Mouse (Mus musculus) left cerebral cortex, adult 18-20 months (tissue): ENCODE data around the gene Unc13c. TPM values are rescaled to one million over a fixed set of nuclear protein-coding genes. Genes with fewer than 3 reads are reported as not detected.

Source experiments
- DNase-seq, 2 experiments: peaks; one replicate each; pipeline ENCODE4 v3.0.0; 2021 to 2022; ENCODE audit warnings: low spot score in 2 of 2, mixed read lengths in 1 of 2
- total RNA-seq, 2 experiments: library from RNA; stranded (reverse); gene quantifications; 2 replicates each; pipeline ENCODE4 v1.2.3; 2021

Gene Unc13c
- total RNA-seq, 2 experiments from 2014 or later = 21.3 to 26.5 TPM

DNA sequence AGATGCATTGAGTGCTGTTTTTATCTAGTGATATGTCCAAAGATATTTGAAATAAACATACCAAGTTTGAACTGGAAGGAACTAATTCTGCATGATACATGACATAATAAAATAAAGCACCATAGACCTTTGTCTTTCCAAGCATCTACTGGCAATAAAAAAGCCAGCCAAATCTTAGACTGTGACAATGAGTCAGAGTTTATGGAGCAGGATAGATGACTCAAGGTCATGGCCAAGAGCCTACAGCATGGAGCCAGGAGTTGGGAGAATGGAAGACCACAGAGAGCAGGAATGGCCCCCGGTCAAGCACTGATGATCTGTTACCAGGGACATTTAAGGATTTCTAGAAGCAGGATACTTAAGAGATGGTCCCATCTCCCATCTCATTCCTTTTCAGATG lies 319.7 kb downstream of the Unc13c start:
- no peak for DNase-seq

DNA sequence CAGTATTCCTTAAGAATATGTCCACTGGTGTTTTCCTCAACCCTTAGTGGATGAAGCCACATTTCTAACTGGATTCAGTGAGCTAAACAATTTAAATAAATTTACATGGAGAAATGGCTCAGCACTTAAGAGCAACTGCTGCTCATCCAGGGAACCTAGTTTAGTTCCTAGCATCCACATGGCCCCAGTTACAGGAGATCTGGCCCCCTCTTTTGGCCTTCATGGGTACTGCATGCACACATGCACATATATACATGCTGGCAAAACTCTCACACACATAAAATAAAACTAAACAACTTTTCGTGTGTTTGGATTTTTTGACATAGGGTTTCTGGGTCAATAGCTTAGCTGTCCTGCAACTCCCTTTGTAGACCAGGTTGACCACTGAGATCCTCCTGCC lies 330.6 kb downstream of the Unc13c start:
- DNase-seq = no peak

GRCm38 (mm10) chr9:73625171-73625570 lies 343.6 kb downstream of the Unc13c start:
- DNase-seq = no peak

DNA sequence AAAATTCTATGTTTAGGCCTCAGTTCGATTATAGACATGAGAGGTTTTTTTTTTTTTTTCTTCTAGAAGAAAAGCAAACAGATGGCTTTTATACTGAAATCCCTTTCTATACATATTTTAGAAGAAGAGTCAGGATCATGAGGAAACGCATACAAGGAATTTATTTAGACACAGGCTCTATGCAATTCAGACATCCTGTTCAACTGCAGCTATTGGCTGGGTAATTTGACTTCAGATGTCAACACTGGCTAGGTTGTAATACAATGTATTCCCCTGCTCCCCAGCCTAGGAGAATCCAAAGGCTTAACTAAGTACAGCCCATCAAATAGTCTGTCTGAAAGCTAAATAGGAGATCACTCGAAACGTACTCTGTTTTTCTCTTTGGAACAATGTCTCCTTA lies 355.9 kb downstream of the Unc13c start:
- DNase-seq = no peak

GRCm38 (mm10) chr9:73603921-73604320 lies 364.8 kb downstream of the Unc13c start:
- DNase-seq = no peak

GRCm38 (mm10) chr9:73565558-73565957 lies 403.2 kb downstream of the Unc13c start:
- peak; percentile 4 to 13 for DNase-seq

DNA sequence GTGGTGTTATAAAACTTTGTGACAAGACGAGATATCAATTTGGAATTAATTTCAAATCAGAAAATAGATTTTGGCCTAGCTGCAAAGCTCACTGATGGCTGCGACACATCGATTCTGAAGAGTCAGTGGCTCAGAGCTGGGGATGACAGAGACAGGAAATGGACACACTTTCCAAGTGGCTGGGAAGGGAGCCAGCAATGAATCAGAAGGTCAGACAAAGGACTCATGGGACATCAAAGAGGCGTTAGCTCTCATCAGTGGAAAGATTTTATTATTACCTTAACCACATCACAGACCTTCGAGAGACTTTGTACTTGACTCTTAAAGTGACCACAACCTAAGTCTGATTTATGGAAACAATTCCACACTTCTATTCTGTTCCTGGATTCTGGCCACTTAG lies 408.7 kb downstream of the Unc13c start:
- no peak for DNase-seq

- DNase-seq = peak; percentile 47 to 65
These were observed 411.0 kb downstream of the Unc13c start for GRCm38 (mm10) chr9:73557805-73558204.

- no peak for DNase-seq
These were observed 413.4 kb downstream of the Unc13c start for GRCm38 (mm10) chr9:73555354-73555753.

DNA sequence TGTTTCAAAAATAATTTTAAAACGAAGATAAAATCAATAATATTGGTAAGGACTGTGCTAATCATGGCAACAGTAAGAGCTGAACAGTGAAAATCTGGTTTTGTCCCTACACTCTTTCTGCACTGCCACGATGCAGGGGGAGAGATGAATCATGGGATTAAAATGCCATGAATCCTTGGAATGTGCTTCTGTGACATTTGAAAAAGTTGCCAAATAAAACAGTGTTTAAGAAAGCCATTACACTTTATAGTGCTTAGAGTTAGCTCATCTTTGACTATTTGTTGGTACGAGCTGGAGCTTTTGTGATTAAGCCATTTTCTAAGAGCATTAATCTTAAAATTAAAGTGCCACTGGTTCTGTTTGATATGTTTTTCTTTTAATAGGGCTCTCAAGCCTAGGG lies 496.2 kb downstream of the Unc13c start:
- no peak for DNase-seq

GRCm38 (mm10) chr9:73462027-73462426 lies 506.7 kb downstream of the Unc13c start:
- no peak for DNase-seq

DNA sequence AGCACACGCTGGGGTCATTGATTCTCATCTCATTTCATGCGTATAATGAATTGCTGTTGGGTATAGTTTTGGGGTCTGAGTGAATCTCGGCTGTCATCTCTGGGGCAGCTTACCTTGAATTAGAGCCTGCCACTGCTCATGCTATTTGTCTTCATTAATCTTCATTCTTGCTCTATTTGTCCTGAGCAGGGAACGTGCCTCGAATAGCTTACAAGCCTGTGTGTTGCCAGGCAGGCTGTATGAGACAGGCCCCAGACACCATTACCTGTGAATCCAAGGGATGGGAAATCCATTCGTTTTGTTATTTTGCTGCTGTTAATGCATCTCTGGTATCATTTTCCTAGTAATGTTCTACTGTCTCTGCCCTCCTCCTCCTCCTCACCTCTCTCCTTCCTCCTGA lies 518.8 kb downstream of the Unc13c start:
- DNase-seq = no peak

DNA sequence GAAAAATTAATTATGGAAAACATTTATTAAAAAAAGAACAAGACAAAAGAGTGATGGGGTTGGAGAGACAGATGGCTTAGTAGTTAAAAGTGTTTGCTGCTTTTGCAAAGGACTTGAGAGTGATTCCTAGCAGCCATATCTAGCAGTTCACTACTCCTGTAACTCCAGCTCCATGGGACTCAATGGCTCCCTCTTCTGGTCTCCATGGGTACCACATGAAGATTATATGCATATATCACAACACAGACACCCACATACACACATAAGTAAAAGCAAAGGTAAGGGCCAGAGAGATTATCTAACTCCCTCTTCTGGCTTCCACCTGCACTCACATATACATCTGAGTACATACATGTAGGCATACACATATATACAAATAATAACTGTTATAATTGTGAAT lies 519.5 kb downstream of the Unc13c start:
- no peak for DNase-seq

DNA sequence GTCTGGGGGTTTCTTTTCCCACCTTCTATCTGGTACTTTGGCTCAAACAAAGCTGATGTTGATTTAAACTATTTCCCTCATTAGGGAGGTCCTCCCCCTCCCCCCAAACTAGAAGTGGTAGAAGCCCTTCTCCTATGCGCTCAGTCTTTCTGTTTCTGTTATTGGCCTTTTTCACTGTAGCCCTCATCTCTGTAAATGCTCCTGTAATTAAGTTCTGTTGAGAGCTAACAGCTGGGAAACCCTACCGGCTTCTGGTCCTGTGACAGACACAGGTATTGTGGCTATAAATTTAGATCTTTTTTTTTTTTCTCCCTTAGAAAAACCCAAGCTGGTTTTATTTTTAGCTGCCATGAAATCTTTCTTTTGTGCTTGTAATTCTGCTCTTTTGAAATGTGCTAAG lies 536.8 kb downstream of the Unc13c start:
- no peak for DNase-seq

Other genes starting within 250 kb of the Unc13c start
- not detected for gene Wdr72, start 141.4 kb upstream of the Unc13c start, total RNA-seq